Mouse (Mus musculus) left cerebral cortex, postnatal 25 days (tissue): Measurements from ENCODE around the gene Kcnk5. TPM values are rescaled to one million over a fixed set of nuclear protein-coding genes. Genes with fewer than 3 reads are reported as not detected.
A peak's percentile ranks its signal among the peaks of the same experiment; 100 is the strongest.

Experiments
- DNase-seq, 2 experiments: peaks; one replicate each; pipeline ENCODE4 v3.0.0; 2022; ENCODE audit warnings: low spot score in 2 of 2, mixed read lengths in 1 of 2
- intact Hi-C: fragments of 180-260 bp; cut with DNase I; formaldehyde crosslinking; loops from one replicate; pipeline ENCODE4 v1.15.1; 2025
- total RNA-seq, 2 experiments: library from RNA; stranded (reverse); gene quantifications; 2 replicates each; pipeline ENCODE4 v1.2.3; 2021

Gene Kcnk5
- total RNA-seq, 2 experiments from 2014 or later: 0.18 to 0.37 TPM

DNA sequence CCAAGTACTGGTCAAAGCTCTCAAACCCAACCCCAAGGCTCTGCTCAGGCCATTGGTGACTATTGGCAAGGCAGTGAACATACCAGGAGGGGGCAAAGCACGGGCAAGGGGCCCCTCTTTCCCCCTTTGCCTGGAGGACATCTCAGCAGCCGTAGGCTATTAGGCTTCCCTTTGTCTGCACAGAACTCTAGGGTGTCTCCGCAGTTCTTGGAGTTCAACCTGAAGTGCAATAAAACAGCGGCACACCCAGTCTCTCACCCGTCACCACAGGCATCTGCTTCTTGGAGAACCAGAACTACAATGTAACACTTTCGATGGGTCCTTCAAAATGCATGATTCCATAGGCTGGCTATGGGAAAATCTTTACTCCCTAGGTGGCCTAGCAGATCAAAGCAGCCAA is 53.4 kb downstream of the Kcnk5 start:
- no peak for DNase-seq
- intact Hi-C loops: no loop called here

DNA sequence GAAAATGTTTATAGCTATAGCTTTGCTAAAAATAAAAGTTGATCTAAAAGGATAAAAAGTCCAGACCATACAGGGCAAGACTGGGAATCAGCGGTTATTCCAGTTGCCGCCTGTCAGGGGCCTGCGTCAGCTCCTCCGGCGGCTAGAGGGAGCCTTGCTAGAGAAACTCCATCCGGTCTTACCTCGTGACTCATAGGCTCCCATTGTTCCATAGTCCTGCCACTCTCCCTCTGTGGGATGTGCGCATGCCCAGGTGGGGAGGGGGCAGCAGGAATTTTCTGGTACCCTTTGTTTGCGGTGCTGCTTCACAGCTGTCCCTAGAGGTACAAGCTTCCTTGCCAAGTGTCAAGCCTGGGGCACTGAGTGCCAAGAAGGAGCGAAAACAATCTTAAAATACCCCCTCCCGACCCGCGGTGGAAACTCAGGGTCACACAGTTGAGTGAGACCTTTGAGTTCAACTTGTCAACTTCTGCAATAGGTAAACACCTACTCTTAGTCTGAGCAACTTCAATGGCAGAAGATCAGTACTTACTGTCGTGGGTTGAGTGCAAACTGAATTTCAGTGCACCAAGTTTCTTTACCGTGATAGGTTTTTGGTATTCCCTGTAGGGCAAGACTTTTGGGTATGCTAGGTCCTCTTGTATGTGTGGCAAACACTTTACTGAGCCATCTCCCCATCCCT is 54.1 kb downstream of the Kcnk5 start:
- intact Hi-C loops: no loop called here
- DNase-seq: no peak

DNA sequence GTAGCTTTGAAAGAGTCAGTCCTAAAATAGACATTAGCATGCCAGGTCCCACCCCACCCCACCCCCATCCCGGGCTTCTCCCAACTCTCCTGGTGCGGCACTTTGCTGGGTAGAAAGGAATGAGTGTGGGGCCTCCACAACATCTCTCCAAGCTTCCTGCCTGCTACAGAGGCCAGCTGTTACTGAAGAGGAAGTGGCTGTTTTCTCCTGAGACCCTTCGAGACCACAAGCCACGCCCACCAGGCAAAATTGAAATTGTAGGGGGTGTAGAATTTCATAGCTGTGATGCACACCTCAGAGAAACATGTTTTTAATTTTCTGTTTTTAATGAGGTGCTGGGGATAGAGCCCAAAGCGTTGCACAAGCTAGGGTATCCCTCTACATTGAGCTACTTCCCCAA is 60.7 kb downstream of the Kcnk5 start:
- no peak for DNase-seq

DNA sequence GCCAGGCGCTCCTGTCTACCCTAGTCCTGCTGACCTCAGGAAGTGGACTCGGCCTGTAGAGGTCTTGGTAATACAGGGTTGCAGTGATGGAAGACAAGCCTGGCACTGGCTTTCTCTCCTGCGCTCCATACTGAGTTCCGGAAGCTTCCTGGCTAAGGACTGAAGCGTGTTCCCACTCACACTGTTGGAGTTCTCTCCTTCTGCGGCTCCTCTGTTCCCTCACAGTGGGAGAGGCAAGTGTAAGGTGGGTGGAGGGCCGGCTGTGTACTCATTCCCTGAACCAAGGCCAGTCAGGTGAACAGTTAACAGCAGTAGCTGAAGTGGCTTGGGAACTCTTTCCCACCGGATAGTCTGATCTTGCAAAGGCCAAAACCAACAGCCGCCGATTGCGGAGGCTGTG is 61.6 kb downstream of the Kcnk5 start:
- DNase-seq: peak in 1 of 2 experiments; percentile 33
- intact Hi-C loops: loop anchor here (5.0 kb wide), 1 partner anchor 72 kb away; no protein-coding TSS in a partner anchor

More for the DNA sequence above, 60.7 kb downstream of the Kcnk5 start:
- intact Hi-C loops: loop anchor here (5.0 kb wide), 1 partner anchor 71 kb away; no protein-coding TSS in a partner anchor

DNA sequence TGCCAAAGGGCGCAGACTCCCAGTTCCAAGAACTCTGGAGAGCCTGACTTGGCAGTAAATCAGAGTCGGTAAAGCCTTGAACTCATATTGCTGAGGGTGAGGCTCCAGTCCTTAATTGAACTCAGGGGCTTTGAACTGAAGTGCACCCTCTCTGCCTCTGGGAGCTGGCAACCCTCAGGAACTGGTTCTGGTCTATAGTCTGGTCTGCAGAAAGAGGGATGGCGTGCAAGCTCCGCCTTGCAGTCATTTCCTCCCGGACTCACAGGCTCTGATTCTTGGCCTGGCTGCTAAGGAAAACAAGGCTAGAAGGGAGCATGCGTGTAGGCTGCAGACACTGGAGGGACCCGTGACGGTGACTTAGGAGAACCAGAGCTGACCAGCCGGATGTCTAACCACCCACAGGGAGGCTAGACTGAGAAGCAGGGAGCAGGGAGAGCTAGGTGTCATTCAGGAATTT is 65.4 kb downstream of the Kcnk5 start:
- DNase-seq: no peak
- intact Hi-C loops: no loop called here

DNA sequence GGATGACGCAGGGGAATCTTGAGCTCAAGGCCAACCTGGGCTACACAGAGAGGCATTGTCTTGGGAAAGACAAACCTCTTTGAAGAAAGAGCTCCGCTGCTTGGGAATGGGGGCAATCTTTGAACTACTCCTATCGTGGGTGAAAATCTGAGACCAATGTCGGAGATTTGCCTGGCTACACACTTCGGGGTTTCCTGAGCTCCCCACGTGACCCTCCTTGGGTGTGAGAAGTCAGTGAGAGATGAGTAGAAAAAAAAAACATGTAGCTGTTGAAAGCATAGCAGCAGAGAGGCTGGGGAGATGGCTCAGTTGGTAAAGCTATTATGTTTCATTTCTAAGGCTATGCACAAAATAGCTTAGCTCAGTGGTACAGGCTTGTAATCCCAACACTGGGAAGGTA is 66.7 kb downstream of the Kcnk5 start:
- intact Hi-C loops: loop anchor here (1.0 kb wide), 2 partner anchors 21 to 143 kb away; no protein-coding TSS in a partner anchor
- no peak for DNase-seq

DNA sequence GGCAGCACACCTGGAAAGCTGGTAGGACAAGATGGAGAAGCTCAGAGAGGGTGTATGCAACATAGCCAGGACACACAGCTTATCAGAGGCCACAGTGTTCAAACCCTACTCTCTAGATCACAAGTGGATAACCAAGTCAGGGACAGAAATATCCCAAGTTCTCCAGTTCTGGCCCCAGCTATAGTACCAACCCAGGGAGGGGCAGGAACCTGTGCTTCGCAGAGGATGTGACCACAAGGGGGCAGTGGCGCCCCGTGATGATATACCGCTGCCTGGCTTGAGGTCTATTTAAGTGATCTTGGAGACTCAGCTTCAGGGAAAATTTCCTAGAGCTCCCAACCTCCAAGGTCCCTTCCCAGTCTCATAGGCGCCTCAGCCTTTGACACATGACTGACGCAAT is 67.6 kb downstream of the Kcnk5 start:
- intact Hi-C loops: loop anchor here (1.0 kb wide), 2 partner anchors 20 to 144 kb away; no protein-coding TSS in a partner anchor
- DNase-seq: peak; percentile 88 to 90

DNA sequence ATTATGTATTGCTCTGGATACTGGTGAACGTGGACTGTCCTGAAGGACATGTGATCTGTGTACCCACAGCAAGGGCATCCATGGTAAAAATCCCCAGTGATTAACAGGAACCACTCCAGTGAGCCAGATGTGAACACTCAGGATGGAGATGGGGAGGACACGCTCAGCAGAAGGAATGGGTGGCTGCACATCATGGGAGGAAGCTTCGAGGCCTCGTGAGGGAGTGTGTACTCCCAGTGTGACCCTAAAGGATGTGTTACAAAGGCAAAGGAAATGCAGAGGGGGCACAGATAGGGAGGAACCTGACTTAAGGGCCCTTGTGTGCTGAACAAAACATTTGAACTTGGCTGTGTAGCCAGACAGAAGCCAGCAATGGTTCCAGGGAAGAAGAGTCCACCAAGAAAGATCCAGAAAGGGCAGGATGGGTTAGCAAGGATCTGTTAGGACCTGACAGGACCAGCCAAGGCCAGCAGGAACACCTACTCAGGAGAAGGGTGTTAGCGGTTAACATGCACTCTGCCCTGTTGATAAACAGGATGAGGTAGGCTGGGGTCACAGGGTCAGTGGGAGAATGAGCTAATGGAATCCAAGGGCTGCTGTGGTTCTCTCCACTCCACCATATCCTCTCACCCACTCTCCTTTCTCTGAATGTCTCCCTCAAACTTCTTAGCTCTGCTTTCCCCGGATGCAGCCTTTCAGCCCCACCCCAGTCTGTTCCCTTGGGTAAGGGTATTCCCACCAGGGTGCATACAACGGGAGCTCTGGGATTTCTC is 68.2 kb downstream of the Kcnk5 start:
- DNase-seq: no peak
- intact Hi-C loops: no loop called here

DNA sequence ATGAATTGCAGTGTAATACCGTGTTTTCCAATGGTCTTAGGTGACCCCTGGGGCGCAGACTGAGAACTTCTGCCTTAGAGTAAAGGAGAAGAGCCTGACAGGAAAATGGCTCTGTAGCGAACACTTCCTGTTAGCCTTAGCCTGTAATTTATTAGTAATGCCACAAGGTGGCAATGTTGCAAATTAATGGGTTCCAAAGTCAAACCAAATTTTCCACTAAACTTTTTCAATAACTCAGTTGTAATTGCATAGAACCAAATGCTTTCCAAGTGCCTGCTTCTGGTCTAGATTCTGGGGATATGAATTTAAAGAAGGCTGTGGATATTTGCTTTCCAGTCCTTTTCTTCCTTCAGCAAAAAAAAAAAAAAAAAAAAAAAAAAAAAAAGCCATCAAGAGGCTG is 69.4 kb downstream of the Kcnk5 start:
- DNase-seq: no peak
- intact Hi-C loops: no loop called here

DNA sequence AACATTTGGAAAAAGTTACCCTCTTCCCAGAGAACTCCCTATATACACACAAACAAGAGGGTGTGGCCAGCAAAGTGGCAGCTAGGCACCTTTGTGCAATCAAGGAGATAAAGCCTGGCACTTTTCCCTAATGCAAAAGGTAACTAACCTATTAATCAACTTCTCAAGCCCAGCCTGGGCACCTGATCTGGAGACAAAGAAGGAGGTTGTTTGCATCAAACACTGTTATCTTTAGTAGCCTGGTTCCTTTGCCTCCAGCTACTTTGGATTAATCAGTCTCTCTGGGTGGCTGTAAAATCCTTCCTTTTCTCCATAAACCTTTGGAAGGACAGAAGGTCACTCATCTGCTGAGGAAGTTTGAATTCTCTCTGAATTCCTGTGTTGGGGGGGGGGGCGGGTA is 70.7 kb downstream of the Kcnk5 start:
- no peak for DNase-seq
- intact Hi-C loops: no loop called here

DNA sequence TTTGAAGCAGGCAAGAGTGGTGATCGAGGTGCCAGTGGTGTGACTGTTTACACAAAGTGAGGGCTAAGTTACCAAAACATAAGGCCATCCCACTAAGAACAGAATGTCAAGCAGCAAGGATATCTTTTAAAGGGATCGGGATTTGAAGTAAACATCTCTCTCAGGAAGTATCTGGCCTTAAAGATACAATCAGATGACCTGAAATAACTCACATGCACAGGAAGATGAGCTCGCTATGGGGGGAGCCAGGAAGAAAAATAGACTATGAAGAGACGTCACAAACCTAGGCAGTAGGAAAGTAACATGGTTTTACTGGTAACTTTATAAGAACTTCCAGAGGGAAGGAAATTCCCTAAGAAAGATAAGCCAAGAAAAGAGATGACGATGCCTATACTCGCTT is 75.3 kb downstream of the Kcnk5 start:
- no peak for DNase-seq
- intact Hi-C loops: no loop called here

DNA sequence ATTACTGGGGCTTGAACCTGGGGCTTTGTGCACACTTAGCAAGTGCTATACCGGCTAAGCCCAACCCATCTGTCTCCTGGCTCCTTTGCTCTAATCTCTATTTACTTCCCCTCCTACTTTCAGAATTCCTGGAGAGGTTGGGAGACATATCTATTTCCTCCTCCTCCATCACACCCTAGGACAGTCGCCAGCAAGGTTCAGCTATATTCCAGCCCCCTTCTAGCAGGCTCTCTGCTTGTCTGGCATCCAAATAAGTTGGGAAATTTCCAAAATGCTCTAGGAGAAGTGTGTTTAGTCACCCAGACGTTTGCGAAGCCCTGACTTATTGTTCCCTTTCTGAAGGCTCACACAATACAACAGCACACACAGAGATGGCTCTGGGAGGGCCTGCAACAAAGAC is 78.4 kb downstream of the Kcnk5 start:
- peak in 1 of 2 experiments; percentile 43 for DNase-seq
- intact Hi-C loops: no loop called here

DNA sequence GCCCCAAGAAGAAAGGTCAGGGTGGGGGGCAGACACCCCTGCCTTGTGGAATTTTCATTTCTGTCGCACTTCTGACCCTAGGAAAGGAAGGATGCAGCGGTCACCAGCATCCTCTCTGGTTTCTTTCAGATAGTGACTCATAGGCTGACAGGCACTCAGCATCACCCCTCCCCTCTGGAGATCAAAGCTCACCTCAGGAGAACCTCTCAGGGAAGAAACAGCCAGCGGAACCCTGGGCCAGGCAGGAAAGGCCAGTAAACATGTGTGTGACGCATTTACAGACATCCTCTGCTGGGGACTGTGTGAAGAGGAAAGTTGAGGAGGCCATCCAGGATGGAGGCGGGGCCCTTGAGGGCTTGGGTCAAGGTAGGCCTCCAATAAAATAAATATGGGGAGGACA is 83.5 kb downstream of the Kcnk5 start:
- intact Hi-C loops: no loop called here
- no peak for DNase-seq

DNA sequence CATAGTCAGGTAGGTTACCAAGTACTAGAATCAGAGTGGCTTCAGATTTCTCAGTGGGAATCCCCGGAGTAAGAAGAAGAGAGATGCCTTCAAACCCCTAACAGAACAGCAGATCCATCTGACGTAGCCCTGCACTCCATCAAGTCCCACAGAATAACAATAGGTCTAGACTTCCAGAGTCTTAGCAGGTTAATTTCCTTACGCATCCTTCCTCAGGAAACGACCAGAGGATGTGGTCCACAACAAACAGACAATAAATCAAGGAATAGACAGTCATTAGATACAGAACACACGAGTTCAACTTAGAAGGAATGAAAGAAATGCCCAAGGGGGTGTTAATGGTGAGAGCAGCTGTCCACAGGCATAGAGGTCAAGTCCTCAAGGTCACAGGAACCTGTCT is 86.7 kb downstream of the Kcnk5 start:
- intact Hi-C loops: loop anchor here (1.0 kb wide), 1 partner anchor 19 kb away; no protein-coding TSS in a partner anchor

DNA sequence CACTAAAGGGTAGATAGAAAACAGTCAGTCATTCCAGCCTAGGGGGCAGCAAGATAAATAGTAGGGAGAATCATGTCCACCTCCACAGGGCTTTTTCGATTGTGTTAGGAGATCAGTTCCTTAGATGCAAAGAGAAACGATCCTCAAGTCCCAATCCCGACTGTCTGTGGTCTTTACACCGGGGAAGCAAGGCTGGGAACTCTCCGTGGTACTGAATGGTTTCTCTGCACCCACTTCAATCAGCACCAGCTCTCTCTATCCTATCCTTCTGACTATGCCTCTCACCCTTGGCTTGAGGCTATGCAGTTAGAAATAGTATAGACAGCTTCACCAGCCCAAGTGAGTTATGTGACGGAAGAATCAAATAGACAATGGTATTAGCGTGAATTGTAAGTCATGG is 88.1 kb downstream of the Kcnk5 start:
- intact Hi-C loops: no loop called here

More for the DNA sequence above, 86.7 kb downstream of the Kcnk5 start:
- no peak for DNase-seq

More for the DNA sequence above, 88.1 kb downstream of the Kcnk5 start:
- no peak for DNase-seq

Other genes with a start within 250 kb of the Kcnk5 start
- 100 to 1,000 TPM; 224 to 237 TPM for gene Gng2, start 204.2 kb downstream of the Kcnk5 start, total RNA-seq
- gene Saysd1, start 43.3 kb downstream of the Kcnk5 start, total RNA-seq: 1 to 10 TPM; 4.3 to 4.7 TPM
- not detected for gene Kcnk16, start 87.4 kb upstream of the Kcnk5 start, total RNA-seq
- 10 to 100 TPM; 15.6 to 18.8 TPM for gene Nudt13, start 112.9 kb upstream of the Kcnk5 start, total RNA-seq
- 10 to 100 TPM; 36.9 to 38.7 TPM for gene Ecd, start 166.3 kb upstream of the Kcnk5 start, total RNA-seq
- 10 to 100 TPM; 45.6 to 50.7 TPM for gene Fam149b, start 166.4 kb upstream of the Kcnk5 start, total RNA-seq
- gene Dnajc9, start 207.1 kb upstream of the Kcnk5 start, total RNA-seq: 10 to 100 TPM; 21.4 to 22.3 TPM
- gene Mrps16, start 211.8 kb upstream of the Kcnk5 start, total RNA-seq: 10 to 100 TPM; 36.0 to 39.2 TPM